Mouse (Mus musculus) kidney, adult 10 weeks (tissue): ENCODE measurements around the gene Vmn2r85. TPM values are rescaled to one million over a fixed set of nuclear protein-coding genes. Genes with fewer than 3 reads are reported as not detected.

Source experiments
- polyA plus RNA-seq: library from polyadenylated mRNA; stranded (reverse); fragments of 350-450 nt; fragmentation: Illumina TruSeq; extraction: RNeasy Lipid Tissue Mini Kit (QIAGEN cat#74804); gene quantifications from one replicate; pipeline ENCODE4 v1.2.3, GENCODE M21; 2014; ENCODE audit warnings: low read depth, low replicate concordance

Gene Vmn2r85
- polyA plus RNA-seq, result not detected

DNA sequence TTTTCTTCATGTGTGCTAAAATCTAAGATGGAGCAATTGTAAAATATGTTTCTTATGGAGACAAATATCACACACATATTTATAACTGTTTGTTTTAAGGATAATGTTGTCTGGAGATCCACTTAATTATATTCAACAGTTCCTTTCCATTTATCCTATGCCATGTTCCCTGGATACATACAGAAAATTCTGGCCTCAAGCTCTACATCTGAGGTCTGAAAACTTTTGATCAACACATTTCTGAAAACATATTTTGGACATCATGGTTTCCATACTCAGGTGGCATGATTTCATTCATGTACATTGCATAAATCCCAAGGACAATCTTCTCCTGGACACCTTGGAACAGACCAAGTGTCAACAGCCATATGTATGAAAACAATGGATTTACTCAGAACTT is at the start of gene Vmn2r85:
Gene Vmn2r85, minus strand, starts transcription at position 101 of the 400 bp plus-strand sequence.

DNA sequence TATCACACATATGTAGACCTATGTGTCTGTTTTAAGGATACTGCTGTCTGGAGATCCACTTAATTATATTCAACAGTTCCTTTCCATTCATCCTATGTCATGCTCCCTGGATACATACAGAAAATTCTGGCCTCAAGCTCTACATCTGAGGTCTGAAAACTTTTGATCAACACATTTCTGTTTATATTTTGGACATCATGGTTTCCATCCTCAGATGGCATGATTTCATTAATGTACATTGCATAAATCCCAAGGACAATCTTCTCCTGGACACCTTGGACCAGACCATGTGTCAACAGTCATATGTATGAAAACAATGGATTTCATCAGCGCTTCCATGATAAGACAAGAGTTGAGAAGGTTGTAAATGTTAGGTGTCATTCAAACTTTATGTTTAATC is 26.4 kb upstream of the Vmn2r85 start, which contains the start of gene Vmn2r86:
Gene Vmn2r86, minus strand, starts transcription at position 101 of the 400 bp plus-strand sequence.

DNA sequence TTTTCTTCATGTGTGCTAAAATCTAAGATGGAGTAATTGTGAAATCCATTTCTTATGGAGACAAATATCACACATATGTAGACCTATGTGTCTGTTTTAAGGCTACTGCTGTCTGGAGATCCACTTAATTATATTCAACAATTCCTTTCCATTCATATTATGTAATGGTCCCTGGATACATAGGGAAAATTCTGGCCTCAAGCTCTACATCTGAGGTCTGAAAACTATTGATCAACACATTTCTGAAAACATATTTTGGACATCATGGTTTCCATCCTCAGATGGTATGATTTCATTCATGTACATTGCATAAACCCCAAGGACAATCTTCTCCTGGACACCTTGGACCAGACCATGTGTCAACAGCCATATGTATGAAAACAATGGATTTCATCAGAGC is 35.3 kb downstream of the Vmn2r85 start, which contains the start of gene Vmn2r84:
Gene Vmn2r84, minus strand, starts transcription at position 101 of the 400 bp plus-strand sequence.

Other genes with a start within 250 kb of the Vmn2r85 start
- not detected for gene Olfr826, start 245.5 kb downstream of the Vmn2r85 start, polyA plus RNA-seq
- not detected for gene Olfr827, start 215.3 kb downstream of the Vmn2r85 start, polyA plus RNA-seq
- not detected for gene Neurod4, start 149.5 kb downstream of the Vmn2r85 start, polyA plus RNA-seq
- not detected for gene Tespa1, start 106.8 kb downstream of the Vmn2r85 start, polyA plus RNA-seq
- gene Vmn2r84, start 35.4 kb downstream of the Vmn2r85 start, polyA plus RNA-seq, result not detected
- gene Vmn2r86, start 26.3 kb upstream of the Vmn2r85 start, polyA plus RNA-seq, result not detected
- not detected for gene Vmn2r87, start 67.7 kb upstream of the Vmn2r85 start, polyA plus RNA-seq